Mouse (Mus musculus): ENCODE data around the gene Epb41.

DNA sequence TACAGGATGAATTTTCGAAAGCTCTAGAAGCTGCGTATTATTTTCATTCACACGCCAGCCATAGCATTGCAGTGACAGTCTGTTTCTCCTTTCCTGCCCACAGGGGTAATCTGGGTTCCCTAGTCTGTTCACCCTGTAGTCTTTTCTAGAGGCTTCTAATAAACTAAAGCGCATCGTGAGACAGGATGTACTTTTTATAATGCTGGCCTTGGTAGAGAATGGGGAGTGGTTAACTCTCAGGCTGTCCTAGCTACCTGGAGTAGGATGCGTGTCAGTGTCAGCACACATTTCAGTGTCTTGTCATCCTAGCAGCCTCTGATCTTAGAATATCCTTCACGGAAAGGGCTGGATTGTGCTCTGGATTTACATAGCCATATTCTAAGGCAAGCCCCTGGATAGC is 193.8 kb downstream of the Epb41 start:
- TF ChIP-seq POLR2A (IDR thresholded peaks at IDR 0.05; ENCODE audit: insufficient read depth, low read depth, low read length) (no peak), CTCF (IDR thresholded peaks at IDR 0.05) (no peak)

All from heart, adult 2 months (tissue).